Comparison of ENCODE assay signal across 26 mouse cellular contexts in genomic region chr9:61991158-61991557, GRCm38 (mm10). TPM values are rescaled to one million over a fixed set of nuclear protein-coding genes. Genes with fewer than 3 reads are reported as not detected.
DNase-seq lines count a peak whose midpoint lies in the region; ATAC-seq lines count a peak whose summit lies in the region.
"Had no signal": no experiment of that assay in that cellular context is flagged by ENCODE, and none has a peak within 500 bp of the region (broad histone marks: within the 10 kb centered on the region; RNA-seq: fewer than 3 reads in every experiment).

No protein-coding gene starts in this region.

- no peaks in the 10 kb centered on the region for H3K9me3 ChIP-seq in embryonic facial prominence, embryonic 14.5 days (ENCODE audit: control insufficient read depth, low read length)
- H3K9me3 ChIP-seq in embryonic facial prominence, embryonic 10.5 days = no peaks in the 10 kb centered on the region
- no peaks in the 10 kb centered on the region for H3K9me3 ChIP-seq in lung, embryonic 15.5 days
- no peaks in the 10 kb centered on the region for H3K9me3 ChIP-seq in midbrain, embryonic 11.5 days (ENCODE audit: control insufficient read depth, low read length)
- H3K9me3 ChIP-seq: forebrain, embryonic 12.5 days; forebrain, embryonic 15.5 days; hindbrain, embryonic 12.5 days; hindbrain, embryonic 15.5 days had no signal

- ATAC-seq in embryonic facial prominence, embryonic 14.5 days (ENCODE audit: low read depth) = no peak
- peak; percentile 39; the same call in 1 of the 2 replicates for ATAC-seq in lung, embryonic 15.5 days (ENCODE audit: borderline replicate concordance, extremely low read depth, low FRiP score, low TSS enrichment)
- no peak for ATAC-seq in megakaryocyte, adult 5-6 weeks (ENCODE audit: poor library complexity, severe bottlenecking)
- ATAC-seq in midbrain, embryonic 11.5 days (ENCODE audit: low FRiP score) = no peak
- ATAC-seq: activated CD4-positive, CD25-positive, alpha-beta regulatory T cell, adult 4 months; forebrain, embryonic 15.5 days had no signal

- H3K4me3 ChIP-seq in embryonic facial prominence, embryonic 14.5 days (ENCODE audit: low read depth, low read length) = no peak overlapping the region
- H3K4me3 ChIP-seq in embryonic facial prominence, embryonic 10.5 days = no peak overlapping the region
- H3K4me3 ChIP-seq in lung, embryonic 15.5 days = no peak overlapping the region
- no peak overlapping the region for H3K4me3 ChIP-seq in midbrain, embryonic 11.5 days (ENCODE audit: low read depth, low read length)
- H3K4me3 ChIP-seq: erythroblast, embryonic 14.5 days; forebrain, embryonic 12.5 days; forebrain, embryonic 15.5 days; hindbrain, embryonic 12.5 days; hindbrain, embryonic 15.5 days had no signal

- WGBS in embryonic facial prominence, embryonic 14.5 days = 67% methylated on average over 4 of the region's 4 CpGs
- WGBS in embryonic facial prominence, embryonic 10.5 days = 66% methylated on average over 4 of the region's 4 CpGs
- 31% methylated on average over 4 of the region's 4 CpGs for WGBS in lung, embryonic 15.5 days
- WGBS in midbrain, embryonic 11.5 days = 79% methylated on average over 4 of the region's 4 CpGs

- H3K27ac ChIP-seq in embryonic facial prominence, embryonic 14.5 days (replicated peaks; ENCODE audit: low read depth, low read length) = no peak overlapping the region
- no peak overlapping the region for H3K27ac ChIP-seq in embryonic facial prominence, embryonic 10.5 days (replicated peaks)
- H3K27ac ChIP-seq in lung, embryonic 15.5 days = peak overlapping the region; percentile 62
- H3K27ac ChIP-seq in midbrain, embryonic 11.5 days (ENCODE audit: low read depth, low read length) = no peak overlapping the region
- H3K27ac ChIP-seq: forebrain, embryonic 12.5 days; forebrain, embryonic 15.5 days; hindbrain, embryonic 12.5 days; hindbrain, embryonic 15.5 days had no signal

- H3K36me3 ChIP-seq in embryonic facial prominence, embryonic 14.5 days (ENCODE audit: control insufficient read depth, insufficient read depth, low read length) = no peaks in the 10 kb centered on the region
- H3K36me3 ChIP-seq in embryonic facial prominence, embryonic 10.5 days (replicated peaks) = no peaks in the 10 kb centered on the region
- H3K36me3 ChIP-seq in lung, embryonic 15.5 days = no peaks in the 10 kb centered on the region
- H3K36me3 ChIP-seq in midbrain, embryonic 11.5 days (ENCODE audit: control insufficient read depth, insufficient read depth, low read length) = no peaks in the 10 kb centered on the region
- H3K36me3 ChIP-seq: forebrain, embryonic 12.5 days; forebrain, embryonic 15.5 days; hindbrain, embryonic 12.5 days; hindbrain, embryonic 15.5 days had no signal

- H3K9ac ChIP-seq in embryonic facial prominence, embryonic 14.5 days (ENCODE audit: low read depth, low read length) = no peak overlapping the region
- no peak overlapping the region for H3K9ac ChIP-seq in lung, embryonic 15.5 days
- H3K9ac ChIP-seq in midbrain, embryonic 11.5 days (ENCODE audit: low read length) = no peak overlapping the region
- H3K9ac ChIP-seq: forebrain, embryonic 12.5 days; forebrain, embryonic 15.5 days; hindbrain, embryonic 12.5 days; hindbrain, embryonic 15.5 days had no signal

- no peaks in the 10 kb centered on the region for H3K4me1 ChIP-seq in embryonic facial prominence, embryonic 14.5 days (ENCODE audit: control insufficient read depth, insufficient read depth, low read length)
- H3K4me1 ChIP-seq in embryonic facial prominence, embryonic 10.5 days = no peaks in the 10 kb centered on the region
- peaks cover 11% of the 10 kb centered on the region for H3K4me1 ChIP-seq in lung, embryonic 15.5 days
- H3K4me1 ChIP-seq in midbrain, embryonic 11.5 days (ENCODE audit: control insufficient read depth, insufficient read depth, low read length) = peaks cover 2% of the 10 kb centered on the region; the same call in 1 of the 2 replicates
- H3K4me1 ChIP-seq: forebrain, embryonic 12.5 days; forebrain, embryonic 15.5 days; hindbrain, embryonic 12.5 days; hindbrain, embryonic 15.5 days had no signal

- DNase-seq in embryonic facial prominence, embryonic 14.5 days (ENCODE audit: low spot score) = peak; percentile 50
- no peak for DNase-seq in embryonic facial prominence, embryonic 10.5 days (ENCODE audit: low spot score)
- DNase-seq in lung, postnatal 25 days (ENCODE audit: low spot score) = no peak
- DNase-seq in urinary bladder, postnatal 14 days (ENCODE audit: low spot score) = peak; percentile 53
- DNase-seq in urinary bladder, postnatal 25 days (ENCODE audit: low spot score) = no peak
- DNase-seq in midbrain, embryonic 11.5 days (ENCODE audit: low spot score, missing footprints) = no peak
- DNase-seq: adrenal gland, adult 8-10 months; adrenal gland, postnatal 25 days; cerebellum, adult 11-12 months; cerebellum, adult 8-10 months; cerebellum, postnatal 10 days; cerebellum, postnatal 36 days; embryo, embryonic 11 days; gastrocnemius, postnatal 10 days; gastrocnemius, postnatal 36 days had no signal

- no peaks in the 10 kb centered on the region for H3K27me3 ChIP-seq in embryonic facial prominence, embryonic 14.5 days (replicated peaks; ENCODE audit: control insufficient read depth, insufficient read depth, low read length)
- H3K27me3 ChIP-seq in embryonic facial prominence, embryonic 10.5 days (replicated peaks; ENCODE audit: low read depth, poor library complexity, severe bottlenecking) = no peaks in the 10 kb centered on the region
- no peaks in the 10 kb centered on the region for H3K27me3 ChIP-seq in lung, embryonic 15.5 days
- H3K27me3 ChIP-seq in midbrain, embryonic 11.5 days (ENCODE audit: control insufficient read depth, insufficient read depth, low read length) = no peaks in the 10 kb centered on the region
- H3K27me3 ChIP-seq: forebrain, embryonic 15.5 days; hindbrain, embryonic 12.5 days; hindbrain, embryonic 15.5 days had no signal

- no peak overlapping the region for H3K4me2 ChIP-seq in embryonic facial prominence, embryonic 14.5 days (ENCODE audit: low read depth, low read length)
- no peak overlapping the region for H3K4me2 ChIP-seq in lung, embryonic 15.5 days
- no peak overlapping the region for H3K4me2 ChIP-seq in midbrain, embryonic 11.5 days
- H3K4me2 ChIP-seq: forebrain, embryonic 12.5 days; forebrain, embryonic 15.5 days; heart, embryonic 11.5 days; hindbrain, embryonic 12.5 days; hindbrain, embryonic 15.5 days had no signal

RNA-seq across cellular contexts. Expression of gene Paqr5, which starts 35.5 kb away (rescaled TPM):
- polyA plus RNA-seq in embryonic facial prominence, embryonic 14.5 days (2014; fragmentation: Nextera tagmentation; extraction: Ambion mirVana) = 7.3 and 7.4 TPM in 2 replicates
- polyA plus RNA-seq in embryonic facial prominence, embryonic 10.5 days (2016; fragmentation: Nextera tagmentation; extraction: Ambion mirVana) = 1.2 TPM in 2 replicates
- 3.3 and 3.4 TPM in 2 replicates for polyA plus RNA-seq in lung, embryonic 15.5 days (2015; fragmentation: Nextera tagmentation; extraction: Ambion mirVana)
- 0.36 and 1.0 TPM in 2 replicates for total RNA-seq in megakaryocyte, adult 5-6 weeks (2015)
- total RNA-seq in megakaryocyte, adult 5-6 weeks (2017) = 0.59 and 1.1 TPM in 2 replicates
- 0.26 and 0.37 TPM in 2 replicates for polyA plus RNA-seq in midbrain, embryonic 11.5 days (2014; fragmentation: Nextera tagmentation; extraction: Ambion mirVana)
- total RNA-seq: gastrocnemius, postnatal 36 days; heart, adult 8-10 months; heart, postnatal 25 days had no signal
- polyA plus RNA-seq: erythroblast, embryonic 14.5 days had no signal

RNA-seq across cellular contexts. Expression of gene Kif23, which starts 44.6 kb away (rescaled TPM):
- 93.0 and 98.3 TPM in 2 replicates for polyA plus RNA-seq in embryonic facial prominence, embryonic 14.5 days (2014; fragmentation: Nextera tagmentation; extraction: Ambion mirVana)
- 112 and 118 TPM in 2 replicates for polyA plus RNA-seq in embryonic facial prominence, embryonic 10.5 days (2016; fragmentation: Nextera tagmentation; extraction: Ambion mirVana)
- polyA plus RNA-seq in lung, embryonic 15.5 days (2015; fragmentation: Nextera tagmentation; extraction: Ambion mirVana) = 143 and 158 TPM in 2 replicates
- total RNA-seq in megakaryocyte, adult 5-6 weeks (2015) = 160 and 172 TPM in 2 replicates
- 309 and 311 TPM in 2 replicates for total RNA-seq in megakaryocyte, adult 5-6 weeks (2017)
- 110 and 120 TPM in 2 replicates for polyA plus RNA-seq in midbrain, embryonic 11.5 days (2014; fragmentation: Nextera tagmentation; extraction: Ambion mirVana)

Comparison
In these comparisons a context has a peak if more than half of its experiments do, and no peak if none do; other contexts are left out.
1. DNase-seq: peak in embryonic facial prominence, embryonic 14.5 days (single experiment) and urinary bladder, postnatal 14 days (single experiment); none in embryonic facial prominence, embryonic 10.5 days (single experiment), lung, postnatal 25 days (single experiment), urinary bladder, postnatal 25 days (single experiment) and midbrain, embryonic 11.5 days (single experiment).